ENCODE assay signal across 8 mouse cellular contexts in genomic region chr2:178454664-178455516, GRCm38 (mm10). TPM values are rescaled to one million over a fixed set of nuclear protein-coding genes. Genes with fewer than 3 reads are reported as not detected.
DNase-seq lines count a peak whose midpoint lies in the region; ATAC-seq and TF ChIP-seq lines count a peak whose summit lies in the region.

No protein-coding gene starts in this region.

- H3K4me1 ChIP-seq in heart, embryonic 10.5 days, result no peaks in the 10 kb centered on the region
- peaks cover 8% of the 10 kb centered on the region for H3K4me1 ChIP-seq in hindbrain, embryonic 13.5 days (replicated peaks)
- H3K4me1 ChIP-seq in limb, embryonic 14.5 days (ENCODE audit: control insufficient read depth, insufficient read depth, low read length), result peaks cover 11% of the 10 kb centered on the region; the same call in 1 of the 2 replicates
- peaks cover 5% of the 10 kb centered on the region for H3K4me1 ChIP-seq in stomach, embryonic 14.5 days (ENCODE audit: control insufficient read depth, insufficient read depth, low read length)

- no peak overlapping the region for H3K9ac ChIP-seq in hindbrain, embryonic 13.5 days
- H3K9ac ChIP-seq in limb, embryonic 14.5 days (ENCODE audit: low read depth, low read length, severe bottlenecking), result no peak overlapping the region
- H3K9ac ChIP-seq in stomach, embryonic 14.5 days (replicated peaks; ENCODE audit: low read depth, low read length), result no peak overlapping the region

- DNase-seq in heart, embryonic 10.5 days (ENCODE audit: low spot score), result no peak
- DNase-seq in heart, adult 8-10 months (ENCODE audit: low spot score), result no peak
- peak; percentile 43 for DNase-seq in brain, embryonic 18.5 days (ENCODE audit: low read depth, low spot score)
- DNase-seq in limb, embryonic 14.5 days (ENCODE audit: low spot score), result peak; percentile 77
- no peak for DNase-seq in frontal cortex, adult 2 months (ENCODE audit: extremely low spot score in 1 of 2, low spot score in 1 of 2)
- DNase-seq in T-cell, adult 2 months (ENCODE audit: low spot score), result no peak

- 57% methylated on average over 17 of the region's 17 CpGs for WGBS in heart, embryonic 10.5 days
- 37% methylated on average over 17 of the region's 17 CpGs for WGBS in hindbrain, embryonic 13.5 days
- 9% methylated on average over 17 of the region's 17 CpGs for WGBS in limb, embryonic 14.5 days
- 17% methylated on average over 17 of the region's 17 CpGs for WGBS in stomach, embryonic 14.5 days

- no peak overlapping the region for H3K4me3 ChIP-seq in heart, embryonic 10.5 days
- no peak overlapping the region for H3K4me3 ChIP-seq in hindbrain, embryonic 13.5 days
- H3K4me3 ChIP-seq in limb, embryonic 14.5 days (replicated peaks; ENCODE audit: low read length), result no peak overlapping the region
- no peak overlapping the region for H3K4me3 ChIP-seq in stomach, embryonic 14.5 days (ENCODE audit: low read depth, low read length)

- no peaks in the 10 kb centered on the region for H3K27me3 ChIP-seq in heart, embryonic 10.5 days (ENCODE audit: insufficient read depth, poor library complexity, severe bottlenecking)
- no peaks in the 10 kb centered on the region for H3K27me3 ChIP-seq in hindbrain, embryonic 13.5 days
- no peaks in the 10 kb centered on the region for H3K27me3 ChIP-seq in limb, embryonic 14.5 days (ENCODE audit: control insufficient read depth, insufficient read depth, low read length)
- H3K27me3 ChIP-seq in stomach, embryonic 14.5 days (ENCODE audit: control insufficient read depth, insufficient read depth, low read length), result no peaks in the 10 kb centered on the region

- peak overlapping the region; percentile 23 for H3K4me2 ChIP-seq in hindbrain, embryonic 13.5 days
- H3K4me2 ChIP-seq in limb, embryonic 14.5 days (replicated peaks; ENCODE audit: low read depth, low read length, severe bottlenecking), result 0 out of 2 replicates have a peak overlapping the region, but pooled peaks have one; percentile 13
- 0 out of 2 replicates have a peak overlapping the region, but pooled peaks have one; percentile 5 for H3K4me2 ChIP-seq in stomach, embryonic 14.5 days (replicated peaks; ENCODE audit: low read depth, low read length)

- ATAC-seq in hindbrain, embryonic 13.5 days (ENCODE audit: low FRiP score), result peak; percentile 69
- peak; percentile 77 for ATAC-seq in limb, embryonic 14.5 days (ENCODE audit: low FRiP score, low read depth)
- ATAC-seq in stomach, embryonic 14.5 days (ENCODE audit: insufficient number of reproducible peaks, insufficient read depth, low FRiP score, low read depth), result peak; percentile 80; the same call in 1 of the 2 replicates

- H3K36me3 ChIP-seq in heart, embryonic 10.5 days, result no peaks in the 10 kb centered on the region
- H3K36me3 ChIP-seq in hindbrain, embryonic 13.5 days, result no peaks in the 10 kb centered on the region
- no peaks in the 10 kb centered on the region for H3K36me3 ChIP-seq in limb, embryonic 14.5 days (ENCODE audit: control insufficient read depth, insufficient read depth, low read length)
- H3K36me3 ChIP-seq in stomach, embryonic 14.5 days (ENCODE audit: control insufficient read depth, insufficient read depth, low read length), result no peaks in the 10 kb centered on the region

- peak overlapping the region; percentile 6 for H3K27ac ChIP-seq in heart, embryonic 10.5 days
- peak overlapping the region; percentile 73 for H3K27ac ChIP-seq in hindbrain, embryonic 13.5 days
- H3K27ac ChIP-seq in limb, embryonic 14.5 days (replicated peaks; ENCODE audit: low read depth, low read length), result 0 out of 2 replicates have a peak overlapping the region, but pooled peaks have one; percentile 19
- H3K27ac ChIP-seq in stomach, embryonic 14.5 days (ENCODE audit: low read length), result peak overlapping the region; percentile 79

- no peak for TF ChIP-seq POLR2A in limb, embryonic 14.5 days (IDR thresholded peaks at IDR 0.05; ENCODE audit: borderline replicate concordance, extremely low read depth, insufficient read depth, insufficient read length)

- H3K9me3 ChIP-seq in heart, embryonic 10.5 days, result no peaks in the 10 kb centered on the region
- H3K9me3 ChIP-seq in hindbrain, embryonic 13.5 days, result no peaks in the 10 kb centered on the region
- no peaks in the 10 kb centered on the region for H3K9me3 ChIP-seq in limb, embryonic 14.5 days (ENCODE audit: control insufficient read depth, low read length)
- no peaks in the 10 kb centered on the region for H3K9me3 ChIP-seq in stomach, embryonic 14.5 days (ENCODE audit: control insufficient read depth, low read depth, low read length)

RNA-seq across cellular contexts. Expression of gene Cdh26, which starts 24.6 kb away (rescaled TPM):
- polyA plus RNA-seq in heart, embryonic 10.5 days (2016; fragmentation: Nextera tagmentation; extraction: Ambion mirVana), result 0.05 and 0.23 TPM in 2 replicates
- not detected for total RNA-seq in heart, adult 8-10 months (2022)
- polyA plus RNA-seq in hindbrain, embryonic 13.5 days (2015; fragmentation: Nextera tagmentation; extraction: Ambion mirVana), result 0.16 and 0.17 TPM in 2 replicates
- polyA plus RNA-seq in limb, embryonic 14.5 days (2012; rRNA removed), result 0.23 and 0.33 TPM in 2 replicates
- polyA plus RNA-seq in limb, embryonic 14.5 days (2014; fragmentation: Nextera tagmentation; extraction: Ambion mirVana), result 0.21 and 0.41 TPM in 2 replicates
- 0.54 and 0.70 TPM in 2 replicates for polyA plus RNA-seq in stomach, embryonic 14.5 days (2014; fragmentation: Nextera tagmentation; extraction: Ambion mirVana)
- 0.80 and 1.3 TPM in 2 replicates for polyA plus RNA-seq in frontal cortex, adult 2 months (2012; rRNA removed)

RNA-seq across cellular contexts. Expression of gene Fam217b, which starts 40.6 kb away (rescaled TPM):
- 6.6 TPM in 2 replicates for polyA plus RNA-seq in heart, embryonic 10.5 days (2016; fragmentation: Nextera tagmentation; extraction: Ambion mirVana)
- 10 to 100 TPM; 11.1 to 14.3 (median 12.6) TPM for total RNA-seq in heart, adult 8-10 months (2022)
- 8.1 and 9.8 TPM in 2 replicates for polyA plus RNA-seq in hindbrain, embryonic 13.5 days (2015; fragmentation: Nextera tagmentation; extraction: Ambion mirVana)
- 3.1 and 3.2 TPM in 2 replicates for polyA plus RNA-seq in limb, embryonic 14.5 days (2012; rRNA removed)
- polyA plus RNA-seq in limb, embryonic 14.5 days (2014; fragmentation: Nextera tagmentation; extraction: Ambion mirVana), result 3.7 and 5.7 TPM in 2 replicates
- 6.5 and 8.0 TPM in 2 replicates for polyA plus RNA-seq in stomach, embryonic 14.5 days (2014; fragmentation: Nextera tagmentation; extraction: Ambion mirVana)
- polyA plus RNA-seq in frontal cortex, adult 2 months (2012; rRNA removed), result 28.1 and 29.5 TPM in 2 replicates

RNA-seq across cellular contexts. Expression of gene Ppp1r3d, which starts 40.6 kb away (rescaled TPM):
- 14.6 and 20.4 TPM in 2 replicates for polyA plus RNA-seq in heart, embryonic 10.5 days (2016; fragmentation: Nextera tagmentation; extraction: Ambion mirVana)
- total RNA-seq in heart, adult 8-10 months (2022), result 10 to 100 TPM; 12.9 to 16.3 (median 14.8) TPM
- 2.3 and 2.9 TPM in 2 replicates for polyA plus RNA-seq in hindbrain, embryonic 13.5 days (2015; fragmentation: Nextera tagmentation; extraction: Ambion mirVana)
- 3.1 and 4.0 TPM in 2 replicates for polyA plus RNA-seq in limb, embryonic 14.5 days (2012; rRNA removed)
- polyA plus RNA-seq in limb, embryonic 14.5 days (2014; fragmentation: Nextera tagmentation; extraction: Ambion mirVana), result 3.9 and 4.0 TPM in 2 replicates
- 3.4 and 4.3 TPM in 2 replicates for polyA plus RNA-seq in stomach, embryonic 14.5 days (2014; fragmentation: Nextera tagmentation; extraction: Ambion mirVana)
- 5.8 and 5.9 TPM in 2 replicates for polyA plus RNA-seq in frontal cortex, adult 2 months (2012; rRNA removed)

RNA-seq across cellular contexts. Expression of gene Sycp2, which starts 47.4 kb away (rescaled TPM):
- 0.06 and 0.18 TPM in 2 replicates for polyA plus RNA-seq in heart, embryonic 10.5 days (2016; fragmentation: Nextera tagmentation; extraction: Ambion mirVana)
- total RNA-seq in heart, adult 8-10 months (2022), result 1 to 10 TPM in 3 of 4 experiments, under 1 TPM in 1; 0.63 to 2.3 (median 1.4) TPM
- 0.31 and 0.35 TPM in 2 replicates for polyA plus RNA-seq in hindbrain, embryonic 13.5 days (2015; fragmentation: Nextera tagmentation; extraction: Ambion mirVana)
- polyA plus RNA-seq in limb, embryonic 14.5 days (2012; rRNA removed), result 0.13 and 0.26 TPM in 2 replicates
- polyA plus RNA-seq in limb, embryonic 14.5 days (2014; fragmentation: Nextera tagmentation; extraction: Ambion mirVana), result 0.06 and 0.19 TPM in 2 replicates
- 0.22 and 0.24 TPM in 2 replicates for polyA plus RNA-seq in stomach, embryonic 14.5 days (2014; fragmentation: Nextera tagmentation; extraction: Ambion mirVana)
- 0.74 and 0.92 TPM in 2 replicates for polyA plus RNA-seq in frontal cortex, adult 2 months (2012; rRNA removed)

Comparison
In these comparisons a context has a peak if more than half of its experiments do, and no peak if none do; other contexts are left out.
1. DNase-seq: peak in brain, embryonic 18.5 days (single experiment) and limb, embryonic 14.5 days (single experiment); none in heart, embryonic 10.5 days (single experiment), heart, adult 8-10 months (single experiment), frontal cortex, adult 2 months (0 of 2) and T-cell, adult 2 months (single experiment).
2. H3K27ac ChIP-seq: peak in every context shown above with its lines; median percentile 79 in stomach, embryonic 14.5 days; 73 in hindbrain, embryonic 13.5 days; 19 in limb, embryonic 14.5 days; 6 in heart, embryonic 10.5 days.
3. Peak in every context shown above with its lines, with median percentiles within 50 percentile points of each other: ATAC-seq and H3K4me2 ChIP-seq.